Mouse (Mus musculus) CH12.LX (cell line): ENCODE data around the gene Arrdc2.
"Not testable (repeated sequence)": the region's sequence is repeated elsewhere in the genome, so short reads cannot be mapped to it uniquely, and the experiment has no call there.

Source experiments
- CTCF ChIP-seq, 2 experiments: IDR thresholded peaks in 1 of 2; conservative IDR thresholded peaks in 1 of 2; 2 replicates each; pipeline ENCODE4 v1.5.1; 2011 to 2012; ENCODE audit warnings: low read depth in 2 of 2, low read length in 2 of 2, improper control_type of control experiment in 1 of 2, inconsistent platforms in 1 of 2, mild to moderate bottlenecking in 1 of 2, moderate library complexity in 1 of 2
- E2F4 ChIP-seq: IDR thresholded peaks from 2 replicates; pipeline ENCODE4 v1.6.1; 2011; ENCODE audit warnings: low read depth, low read length, improper control_type of control experiment; ENCODE audit not compliant: insufficient replicate concordance
- EP300 ChIP-seq: IDR thresholded peaks from 2 replicates; pipeline ENCODE4 v1.6.1; 2011; ENCODE audit warnings: low read length, improper control_type of control experiment
- MYC ChIP-seq: IDR thresholded peaks from 2 replicates; pipeline ENCODE4 v1.6.1; 2011; ENCODE audit warnings: low read depth, mild to moderate bottlenecking, improper control_type of control experiment, low read length
- NRF1 ChIP-seq: IDR thresholded peaks from 2 replicates; pipeline ENCODE4 v1.6.1; 2014; ENCODE audit warnings: low read depth, mild to moderate bottlenecking, inconsistent platforms, low read length, improper control_type of control experiment, moderate library complexity
- POLR2A ChIP-seq: IDR thresholded peaks from 2 replicates; pipeline ENCODE4 v1.6.1; 2011; ENCODE audit warnings: low read depth, mild to moderate bottlenecking, improper control_type of control experiment, low read length
- POLR2AphosphoS2 ChIP-seq: IDR thresholded peaks from 2 replicates; pipeline ENCODE4 v1.6.1; 2011; ENCODE audit warnings: low read depth, low read length, improper control_type of control experiment
- RAD21 ChIP-seq: IDR thresholded peaks from 2 replicates; pipeline ENCODE4 v1.6.1; 2011; ENCODE audit warnings: low read depth, mild to moderate bottlenecking, low read length, improper control_type of control experiment, moderate library complexity
- SMC3 ChIP-seq: IDR thresholded peaks from 2 replicates; pipeline ENCODE4 v1.6.1; 2011; ENCODE audit warnings: low read depth, low read length, improper control_type of control experiment
- TBP ChIP-seq: conservative IDR thresholded peaks from 2 replicates; pipeline ENCODE4 v1.6.1; 2011; ENCODE audit warnings: low read depth, low read length, improper control_type of control experiment
- UBTF ChIP-seq: IDR thresholded peaks from 2 replicates; pipeline ENCODE4 v1.6.1; 2012; ENCODE audit warnings: low read depth, mild to moderate bottlenecking, inconsistent platforms, low read length, improper control_type of control experiment, moderate library complexity
- USF1 ChIP-seq: IDR thresholded peaks from 2 replicates; pipeline ENCODE4 v1.6.1; 2014; ENCODE audit warnings: low read depth, mild to moderate bottlenecking, inconsistent platforms, low read length, improper control_type of control experiment
- ZC3H11A ChIP-seq: IDR thresholded peaks from 2 replicates; pipeline ENCODE4 v1.6.1; 2012; ENCODE audit warnings: low read depth, mild to moderate bottlenecking, inconsistent platforms, low read length, improper control_type of control experiment
- ZKSCAN1 ChIP-seq: IDR thresholded peaks from 2 replicates; pipeline ENCODE4 v1.6.1; 2012; ENCODE audit warnings: low read depth, inconsistent platforms, low read length, improper control_type of control experiment, borderline replicate concordance

GRCm38 (mm10) chr8:70822594-70822993 lies 16.9 kb downstream of the Arrdc2 start:
- not testable (repeated sequence) for TF ChIP-seq CTCF (conservative IDR thresholded peaks at IDR 0.05 in 1 of 2, IDR thresholded peaks at IDR 0.05 in 1 of 2; ENCODE audit: low read depth in 2 of 2, low read length in 2 of 2); SMC3; POLR2A; MYC; RAD21; EP300; ZKSCAN1; USF1; NRF1; TBP; ZC3H11A; UBTF; POLR2AphosphoS2; E2F4
